Mouse (Mus musculus) frontal cortex, postnatal 14 days (tissue): ENCODE data around the gene Birc3.
"Not testable (repeated sequence)": the region's sequence is repeated elsewhere in the genome, so short reads cannot be mapped to it uniquely, and the experiment has no call there.

Source experiments
- DNase-seq, 2 experiments: peaks; one replicate each; pipeline ENCODE4 v3.0.0; 2022; ENCODE audit warnings: low spot score in 2 of 2

Gene Birc3

GRCm38 (mm10) chr9:7872775-7873439 is at the start of gene Birc3:
Gene Birc3 (minus strand): TSS chr9:7873186.
- DNase-seq: no peak

GRCm38 (mm10) chr9:7914925-7915324 is 41.9 kb upstream of the Birc3 start:
- DNase-seq: no peak

GRCm38 (mm10) chr9:7914487-7914886 is 41.5 kb upstream of the Birc3 start:
- no peak for DNase-seq

GRCm38 (mm10) chr9:7913953-7914352 is 41.0 kb upstream of the Birc3 start:
- no peak for DNase-seq

- DNase-seq: no peak
Measured at GRCm38 (mm10) chr9:7907351-7907985, 34.5 kb upstream of the Birc3 start.

- no peak for DNase-seq
Measured at GRCm38 (mm10) chr9:7906564-7906963, 33.6 kb upstream of the Birc3 start.

- no peak for DNase-seq
Measured at GRCm38 (mm10) chr9:7903825-7904224, 30.8 kb upstream of the Birc3 start.

- no peak for DNase-seq
Measured at GRCm38 (mm10) chr9:7903262-7903661, 30.3 kb upstream of the Birc3 start.

GRCm38 (mm10) chr9:7902311-7902710 is 29.3 kb upstream of the Birc3 start:
- DNase-seq: no peak

- DNase-seq: no peak
Measured at GRCm38 (mm10) chr9:7900965-7901364, 28.0 kb upstream of the Birc3 start.

GRCm38 (mm10) chr9:7897502-7897901 is 24.5 kb upstream of the Birc3 start:
- DNase-seq: peak in 1 of 2 experiments; percentile 58

GRCm38 (mm10) chr9:7891796-7892195 is 18.8 kb upstream of the Birc3 start:
- not testable (repeated sequence) for DNase-seq

GRCm38 (mm10) chr9:7891177-7891576 is 18.2 kb upstream of the Birc3 start:
- no peak for DNase-seq

GRCm38 (mm10) chr9:7884346-7884745 is 11.4 kb upstream of the Birc3 start:
- DNase-seq: no peak

- no peak for DNase-seq
Measured at GRCm38 (mm10) chr9:7882304-7882865, 9.4 kb upstream of the Birc3 start.

- no peak for DNase-seq
Measured at GRCm38 (mm10) chr9:7873511-7874211, 675 bp upstream of the Birc3 start.

GRCm38 (mm10) chr9:7872044-7872774 is 777 bp downstream of the Birc3 start:
- DNase-seq: no peak

- no peak for DNase-seq
Measured at GRCm38 (mm10) chr9:7871316-7872043, 1.5 kb downstream of the Birc3 start.

GRCm38 (mm10) chr9:7870556-7871315 is 2.2 kb downstream of the Birc3 start:
- DNase-seq: no peak

GRCm38 (mm10) chr9:7868838-7869491 is 4.0 kb downstream of the Birc3 start:
- DNase-seq: no peak
